Mouse (Mus musculus) spleen, adult 2 months (tissue): ENCODE data around the gene Pan3.

ENCODE experiments used
- CTCF ChIP-seq: fragments of 200-500 bp; IDR thresholded peaks from 2 replicates; pipeline ENCODE4 v1.5.1; 2011; ENCODE audit warnings: mild to moderate bottlenecking, inconsistent platforms; ENCODE audit not compliant: insufficient read depth, insufficient read length, insufficient replicate concordance; ENCODE audit errors: extremely low read depth
- POLR2A ChIP-seq: fragments of 200-500 bp; IDR thresholded peaks from 2 replicates; pipeline ENCODE4 v1.6.1; 2011; ENCODE audit warnings: low read depth, low read length, inconsistent platforms

DNA sequence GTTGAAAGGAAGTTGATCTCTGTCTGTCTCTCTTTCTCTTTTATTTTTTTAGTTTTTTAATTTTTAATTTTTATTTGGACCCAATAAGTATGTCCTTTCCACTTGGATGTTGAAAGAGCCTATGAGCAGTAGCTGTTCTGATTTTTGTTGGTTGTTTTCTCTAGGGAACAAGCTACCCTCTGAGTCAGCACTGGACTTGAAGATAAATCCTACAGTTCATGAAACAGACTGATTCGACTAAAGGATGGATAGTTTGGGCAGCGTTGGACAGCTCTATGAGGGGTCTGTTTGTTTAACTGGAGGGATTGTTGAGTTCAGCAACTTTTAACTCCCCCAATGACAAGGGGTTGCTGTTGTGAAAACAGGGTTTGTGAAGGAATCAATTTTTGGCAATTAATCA is 73.0 kb downstream of the Pan3 start:
- TF ChIP-seq CTCF (no peak), POLR2A (no peak)
